Mouse (Mus musculus): ENCODE results near the gene Sowahb.

DNA sequence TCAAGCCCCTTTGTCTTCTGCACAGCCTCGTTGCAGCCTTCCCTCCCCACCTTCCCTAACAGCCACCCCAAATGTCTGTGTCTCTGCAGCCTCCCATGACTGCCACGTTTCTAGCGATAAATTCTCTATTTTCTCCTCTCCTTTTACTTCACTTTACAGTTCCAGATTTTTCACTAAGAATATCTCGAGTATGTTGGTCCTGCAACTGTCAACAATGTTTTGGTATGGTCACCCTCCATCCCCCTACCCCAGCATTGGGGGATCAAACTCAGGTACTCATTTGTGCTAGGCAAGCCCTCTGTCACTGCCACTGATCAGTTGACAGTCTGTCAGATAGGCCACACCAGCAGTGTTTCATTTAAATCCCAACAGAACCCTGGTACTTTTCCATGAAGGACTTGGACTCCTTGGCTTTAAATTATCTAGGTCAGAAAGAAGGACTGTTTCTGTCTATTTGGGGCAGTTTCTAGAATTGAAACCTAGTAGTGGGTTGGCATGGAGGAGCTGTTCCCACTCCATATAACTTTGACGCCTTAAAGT, 1.6 kb upstream of the Sowahb start:
- no peak for TF ChIP-seq CTCF (IDR thresholded peaks at IDR 0.05; ENCODE audit: insufficient read depth, low read depth, low read length)
- no peak for TF ChIP-seq POLR2A (IDR thresholded peaks at IDR 0.05; ENCODE audit: insufficient read depth, low read depth, low read length)
